Mouse (Mus musculus) ES-Bruce4 (cell line): ENCODE results near the gene Palm2. TPM values are rescaled to one million over a fixed set of nuclear protein-coding genes. Genes with fewer than 3 reads are reported as not detected.

Experiments used
- H3K27ac ChIP-seq: 2 replicates; pipeline ENCODE4 v1.5.1; 2012; ENCODE audit warnings: low read length, inconsistent platforms; ENCODE audit not compliant: insufficient read depth
- H3K27me3 ChIP-seq: 2 replicates; pipeline ENCODE4 v1.6.1; 2012; ENCODE audit warnings: mild to moderate bottlenecking, low read length, inconsistent platforms; ENCODE audit not compliant: control insufficient read depth, poor library complexity, insufficient read depth, severe bottlenecking
- H3K36me3 ChIP-seq: 2 replicates; pipeline ENCODE4 v1.6.1; 2012; ENCODE audit warnings: inconsistent platforms, mild to moderate bottlenecking, low read length, moderate library complexity; ENCODE audit not compliant: control insufficient read depth, poor library complexity, insufficient read depth, severe bottlenecking
- H3K4me1 ChIP-seq: one replicate; pipeline ENCODE4 v1.8.1; 2011; ENCODE audit warnings: low read length; ENCODE audit not compliant: control insufficient read depth, insufficient read depth
- H3K4me3 ChIP-seq: 2 replicates; pipeline ENCODE4 v1.5.1; 2011; ENCODE audit warnings: low read depth, mild to moderate bottlenecking, low read length
- H3K9ac ChIP-seq: 2 replicates; pipeline ENCODE4 v1.6.1; 2012; ENCODE audit warnings: low read depth, mild to moderate bottlenecking, inconsistent platforms; ENCODE audit not compliant: poor library complexity, severe bottlenecking
- H3K9me3 ChIP-seq: replicated peaks from 2 replicates; pipeline ENCODE4 v1.6.1; 2012; ENCODE audit warnings: mild to moderate bottlenecking, low read length, inconsistent platforms; ENCODE audit not compliant: control insufficient read depth, poor library complexity, insufficient read depth, severe bottlenecking
- CTCF ChIP-seq: IDR thresholded peaks from one replicate; pipeline ENCODE4 v1.8.1; 2011; ENCODE audit warnings: low read depth, low read length
- EP300 ChIP-seq: IDR thresholded peaks from 2 replicates; pipeline ENCODE4 v1.6.1; 2011; ENCODE audit warnings: low read depth, low read length; ENCODE audit not compliant: insufficient read depth
- POLR2A ChIP-seq: IDR thresholded peaks from one replicate; pipeline ENCODE4 v1.8.1; 2011; ENCODE audit warnings: low read length; ENCODE audit not compliant: insufficient read depth
- polyA plus RNA-seq: library from polyadenylated mRNA; stranded (reverse); fragments of >200 nt; gene quantifications from 2 replicates; pipeline ENCODE4 v1.2.4, GENCODE M21; 2011; ENCODE audit warnings: low read depth; ENCODE audit not compliant: missing spikeins, insufficient read depth, insufficient read length

Palm2 gene
- polyA plus RNA-seq, 1 experiment, result 3.4 TPM

- Histone ChIP-seq H3K9me3 (no peaks in the 10 kb centered on the region), H3K27me3 (no peaks in the 10 kb centered on the region), H3K9ac (no peak overlapping the region), H3K4me1 (peaks cover 2% of the 10 kb centered on the region), H3K36me3 (no peaks in the 10 kb centered on the region), H3K4me3 (no peak overlapping the region), H3K27ac (no peak overlapping the region)
- no peak for TF ChIP-seq CTCF
- no peak for TF ChIP-seq POLR2A
- no peak for TF ChIP-seq EP300
These were observed 317.0 kb downstream of the Palm2 start for GRCm38 (mm10) chr4:57751054-57751453.

- TF ChIP-seq POLR2A (no peak), CTCF (no peak), EP300 (no peak)
- Histone ChIP-seq H3K9me3 (no peaks in the 10 kb centered on the region), H3K27ac (no peak overlapping the region), H3K9ac (no peak overlapping the region), H3K4me3 (no peak overlapping the region), H3K27me3 (no peaks in the 10 kb centered on the region), H3K4me1 (peaks cover 2% of the 10 kb centered on the region), H3K36me3 (no peaks in the 10 kb centered on the region)
These were observed 317.5 kb downstream of the Palm2 start for GRCm38 (mm10) chr4:57751566-57751965.

GRCm38 (mm10) chr4:57755085-57755484 is 321.0 kb downstream of the Palm2 start:
- Histone ChIP-seq H3K4me1 (peaks cover 5% of the 10 kb centered on the region), H3K27me3 (no peaks in the 10 kb centered on the region), H3K9ac (no peak overlapping the region), H3K27ac (no peak overlapping the region), H3K36me3 (no peaks in the 10 kb centered on the region), H3K4me3 (no peak overlapping the region), H3K9me3 (no peaks in the 10 kb centered on the region)
- TF ChIP-seq POLR2A (no peak), EP300 (no peak), CTCF (no peak)

GRCm38 (mm10) chr4:57757997-57758396 is 323.9 kb downstream of the Palm2 start:
- H3K36me3 ChIP-seq, result no peaks in the 10 kb centered on the region

More at GRCm38 (mm10) chr4:57757997-57758396, 323.9 kb downstream of the Palm2 start:
- Histone ChIP-seq H3K27ac (no peak overlapping the region), H3K4me3 (peak overlapping the region; percentile 29), H3K27me3 (no peaks in the 10 kb centered on the region), H3K9me3 (no peaks in the 10 kb centered on the region), H3K9ac (no peak overlapping the region), H3K4me1 (peaks cover 5% of the 10 kb centered on the region)
- TF ChIP-seq CTCF, result no peak
- no peak for TF ChIP-seq EP300
- no peak for TF ChIP-seq POLR2A

Other genes with a start within 250 kb of the Palm2 start
- gene Ptpn3, start 132.4 kb upstream of the Palm2 start, polyA plus RNA-seq, result 30.6 and 34.8 TPM in 2 replicates
- gene Pakap, start 133.9 kb downstream of the Palm2 start, polyA plus RNA-seq, result 2.4 and 3.7 TPM in 2 replicates